8 mouse cellular contexts compared by ENCODE assay signal in the genomic region with DNA sequence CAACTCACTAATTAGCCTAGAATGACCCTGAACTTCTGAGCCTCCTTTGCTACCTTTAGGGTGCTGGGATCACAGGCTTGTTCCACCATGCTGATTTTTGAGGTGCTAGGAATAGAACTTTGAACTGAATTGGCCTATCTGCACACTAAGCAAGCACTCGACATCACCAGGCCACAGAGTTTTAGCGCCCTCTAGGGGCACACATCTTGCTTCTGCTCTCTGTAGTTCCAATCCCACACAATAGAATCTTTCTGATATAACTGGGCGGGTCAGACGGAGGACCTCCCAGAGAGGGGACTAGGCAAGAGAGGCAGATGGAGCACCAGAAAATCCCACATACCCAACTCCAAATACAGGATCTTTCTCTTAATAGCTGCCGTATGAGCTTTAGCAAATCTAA. TPM values are rescaled to one million over a fixed set of nuclear protein-coding genes. Genes with fewer than 3 reads are reported as not detected.
DNase-seq lines count a peak whose midpoint lies in the region; ATAC-seq and TF ChIP-seq lines count a peak whose summit lies in the region.

No protein-coding gene starts in this region.

- H3K4me2 ChIP-seq in kidney, embryonic 15.5 days: no peak overlapping the region
- H3K4me2 ChIP-seq in forebrain, embryonic 13.5 days: no peak overlapping the region

- H3K36me3 ChIP-seq in kidney, embryonic 15.5 days: peaks cover 69% of the 10 kb centered on the region
- H3K36me3 ChIP-seq in forebrain, embryonic 13.5 days (ENCODE audit: poor library complexity, severe bottlenecking): no peaks in the 10 kb centered on the region

- H3K4me3 ChIP-seq in kidney, embryonic 15.5 days (replicated peaks): no peak overlapping the region
- no peak overlapping the region for H3K4me3 ChIP-seq in forebrain, embryonic 13.5 days
- no peak overlapping the region for H3K4me3 ChIP-seq in left cerebral cortex, adult 2 months

- peak; percentile 90 for TF ChIP-seq CTCF in left cerebral cortex, adult 2 months (IDR thresholded peaks at IDR 0.05)

- peaks cover 40% of the 10 kb centered on the region for H3K4me1 ChIP-seq in kidney, embryonic 15.5 days
- peaks cover 12% of the 10 kb centered on the region for H3K4me1 ChIP-seq in forebrain, embryonic 13.5 days

- no peaks in the 10 kb centered on the region for H3K27me3 ChIP-seq in kidney, embryonic 15.5 days
- H3K27me3 ChIP-seq in forebrain, embryonic 13.5 days: no peaks in the 10 kb centered on the region

- no peak overlapping the region for H3K9ac ChIP-seq in kidney, embryonic 15.5 days
- H3K9ac ChIP-seq in forebrain, embryonic 13.5 days: no peak overlapping the region

- ATAC-seq in kidney, embryonic 15.5 days (replicated peaks; ENCODE audit: low FRiP score): no peak
- ATAC-seq in cerebellum, adult (ENCODE audit: insufficient number of reproducible peaks, low FRiP score, low TSS enrichment): peak; percentile 62; the same call in 1 of the 2 replicates
- ATAC-seq in forebrain, embryonic 13.5 days: peak; percentile 61
- peak; percentile 31; the same call in 1 of the 2 replicates for ATAC-seq in megakaryocyte, adult 5-6 weeks (ENCODE audit: poor library complexity, severe bottlenecking)

- H3K9me3 ChIP-seq in kidney, embryonic 15.5 days (replicated peaks): no peaks in the 10 kb centered on the region
- no peaks in the 10 kb centered on the region for H3K9me3 ChIP-seq in forebrain, embryonic 13.5 days (replicated peaks)

- DNase-seq in kidney, adult 18-20 months: peak; percentile 84
- peak; percentile 73 for DNase-seq in hindlimb bud, embryonic 11.5 days (ENCODE audit: extremely low spot score, low read depth, low spot score)
- peak; percentile 76 to 78 for DNase-seq in left cerebral cortex, adult 2 months (ENCODE audit: extremely low spot score in 1 of 2, low spot score in 2 of 2)
- DNase-seq in spleen, postnatal 36 days (ENCODE audit: low spot score in 2 of 2): peak; percentile 43 to 56

- intact Hi-C loops in left cerebral cortex, adult 2 months (cut with DNase I): loop anchor here (1.0 kb wide), 1 partner anchor 75 kb away; no protein-coding TSS in a partner anchor

- WGBS in kidney, embryonic 15.5 days: 53% methylated on average over 5 of the region's 5 CpGs
- WGBS in forebrain, embryonic 13.5 days: 20% methylated on average over 5 of the region's 5 CpGs

- H3K27ac ChIP-seq in kidney, embryonic 15.5 days: no peak overlapping the region
- H3K27ac ChIP-seq in forebrain, embryonic 13.5 days: no peak overlapping the region
- no peak overlapping the region for H3K27ac ChIP-seq in left cerebral cortex, adult 2 months

RNA-seq across cellular contexts. Expression of gene Mpzl1, which starts 24.3 kb away (rescaled TPM):
- 203 and 207 TPM in 2 replicates for polyA plus RNA-seq in kidney, embryonic 15.5 days (2015; fragmentation: Nextera tagmentation; extraction: Ambion mirVana)
- polyA plus RNA-seq in forebrain, embryonic 13.5 days (2015; fragmentation: Nextera tagmentation; extraction: Ambion mirVana): 127 and 131 TPM in 2 replicates
- total RNA-seq in left cerebral cortex, adult 2 months (2021): 10 to 100 TPM; 24.0 to 24.8 TPM
- total RNA-seq in megakaryocyte, adult 5-6 weeks (2015): 1.3 and 2.1 TPM in 2 replicates
- total RNA-seq in megakaryocyte, adult 5-6 weeks (2017): 0.22 and 3.1 TPM in 2 replicates

RNA-seq across cellular contexts. Expression of gene Rcsd1, which starts 51.0 kb away (rescaled TPM):
- polyA plus RNA-seq in kidney, embryonic 15.5 days (2015; fragmentation: Nextera tagmentation; extraction: Ambion mirVana): 56.2 and 57.8 TPM in 2 replicates
- 6.5 and 7.0 TPM in 2 replicates for polyA plus RNA-seq in forebrain, embryonic 13.5 days (2015; fragmentation: Nextera tagmentation; extraction: Ambion mirVana)
- total RNA-seq in left cerebral cortex, adult 2 months (2021): 1 to 10 TPM; 4.9 to 5.8 TPM
- 82.1 and 88.8 TPM in 2 replicates for total RNA-seq in megakaryocyte, adult 5-6 weeks (2015)
- total RNA-seq in megakaryocyte, adult 5-6 weeks (2017): 184 and 199 TPM in 2 replicates

Comparison
In these comparisons a context has a peak if more than half of its experiments do, and no peak if none do; other contexts are left out.
1. RNA of gene Mpzl1, which starts 24.3 kb away (total RNA-seq): 24.0 to 24.8 TPM in left cerebral cortex, adult 2 months; 0.22 to 3.1 TPM in megakaryocyte, adult 5-6 weeks; every median in the first group is over 4 times any median in the second.
2. RNA of gene Rcsd1, which starts 51.0 kb away (total RNA-seq): 82.1 to 199 TPM in megakaryocyte, adult 5-6 weeks; 4.9 to 5.8 TPM in left cerebral cortex, adult 2 months; every median in the first group is over 10 times any median in the second.
3. Peak in every context shown above with its lines, with median percentiles within 50 percentile points of each other: DNase-seq.